Mouse (Mus musculus) embryonic facial prominence, embryonic 14.5 days (tissue): ENCODE results near the gene Fcho1. TPM values are rescaled to one million over a fixed set of nuclear protein-coding genes. Genes with fewer than 3 reads are reported as not detected.
"Not testable (repeated sequence)": the region's sequence is repeated elsewhere in the genome, so short reads cannot be mapped to it uniquely, and the experiment has no call there.

Source experiments
- ATAC-seq: fragments of 200-750 bp; cut with Nextera tagmentation; 2 replicates; pipeline ENCODE4 v1.8.0; 2017; ENCODE audit warnings: low read depth, moderate number of reproducible peaks, moderate TSS enrichment
- DNase-seq: peaks from one replicate; pipeline ENCODE4 v3.0.0-alpha.2; 2015; ENCODE audit warnings: low spot score
- H3K27ac ChIP-seq: fragments of 300-500 bp; sonication (generic); replicated peaks from 2 replicates; pipeline ENCODE4 v1.5.1; 2014; ENCODE audit warnings: low read depth, mild to moderate bottlenecking, low read length, moderate library complexity
- H3K27me3 ChIP-seq: fragments of 300-500 bp; sonication (generic); replicated peaks from 2 replicates; pipeline ENCODE4 v1.6.1; 2014; ENCODE audit warnings: low read length; ENCODE audit not compliant: control insufficient read depth, insufficient read depth
- H3K36me3 ChIP-seq: fragments of 300-500 bp; sonication (generic); 2 replicates; pipeline ENCODE4 v1.6.1; 2014; ENCODE audit warnings: low read length, mixed read lengths; ENCODE audit not compliant: control insufficient read depth, insufficient read depth
- H3K4me1 ChIP-seq: fragments of 300-500 bp; sonication (generic); 2 replicates; pipeline ENCODE4 v1.6.1; 2014; ENCODE audit warnings: antibody characterized with exemption, low read length; ENCODE audit not compliant: control insufficient read depth, insufficient read depth
- H3K4me2 ChIP-seq: fragments of 300-500 bp; sonication (generic); 2 replicates; pipeline ENCODE4 v1.6.1; 2014; ENCODE audit warnings: low read depth, mild to moderate bottlenecking, low read length, moderate library complexity, mixed read lengths
- H3K4me3 ChIP-seq: fragments of 300-500 bp; sonication (generic); 2 replicates; pipeline ENCODE4 v1.5.1; 2014; ENCODE audit warnings: low read depth, mild to moderate bottlenecking, low read length
- H3K9ac ChIP-seq: fragments of 300-500 bp; sonication (generic); 2 replicates; pipeline ENCODE4 v1.6.1; 2014; ENCODE audit warnings: low read depth, mild to moderate bottlenecking, low read length, moderate library complexity, mixed read lengths
- H3K9me3 ChIP-seq: fragments of 300-500 bp; sonication (generic); 2 replicates; pipeline ENCODE4 v1.6.1; 2016; ENCODE audit warnings: low read length; ENCODE audit not compliant: control insufficient read depth
- whole genome bisulfite sequencing: fragments of 180-500 bp; shearing (Covaris S2); extraction: QIAGEN DNeasy Blood & Tissue Kit; methylation state at CpG from one replicate; pipeline ENCODE4 v1.1.7; 2014; 5-methylcytosine and 5-hydroxymethylcytosine counted together
- polyA plus RNA-seq: library from polyadenylated mRNA; unstranded; fragments of >200 nt; fragmentation: Nextera tagmentation; extraction: Ambion mirVana; gene quantifications from 2 replicates; pipeline ENCODE4 v1.2.1, GENCODE M21; 2014

Gene Fcho1
- polyA plus RNA-seq, 1 experiment from 2014 or later = 2.7 TPM

DNA sequence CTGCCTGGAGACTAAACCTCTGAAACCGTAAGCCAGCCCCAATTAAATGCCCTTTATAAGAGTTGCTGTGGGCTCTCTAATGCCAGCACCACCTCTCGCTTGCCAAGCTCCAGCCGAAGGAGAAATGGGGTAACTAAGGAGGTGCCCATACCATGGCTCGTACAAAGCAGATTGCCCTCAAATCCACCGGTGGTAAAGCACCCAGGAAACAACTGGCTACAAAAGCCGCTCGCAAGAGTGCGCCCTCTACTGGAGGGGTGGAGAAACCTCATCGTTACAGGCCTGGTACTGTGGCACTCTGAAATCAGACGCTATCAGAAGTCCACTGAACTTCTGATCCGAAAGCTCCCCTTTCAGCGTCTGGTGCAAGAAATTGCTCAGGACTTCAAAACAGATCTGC, 30.1 kb downstream of the Fcho1 start:
- H3K36me3 ChIP-seq, DNase-seq, H3K4me3 ChIP-seq, ATAC-seq, H3K27ac ChIP-seq, H3K9ac ChIP-seq, H3K4me1 ChIP-seq, H3K4me2 ChIP-seq, H3K9me3 ChIP-seq: not testable (repeated sequence)
- 66% methylated on average over 12 of the region's 12 CpGs for WGBS
- peaks cover 80% of the 10 kb centered on the region for H3K27me3 ChIP-seq

DNA sequence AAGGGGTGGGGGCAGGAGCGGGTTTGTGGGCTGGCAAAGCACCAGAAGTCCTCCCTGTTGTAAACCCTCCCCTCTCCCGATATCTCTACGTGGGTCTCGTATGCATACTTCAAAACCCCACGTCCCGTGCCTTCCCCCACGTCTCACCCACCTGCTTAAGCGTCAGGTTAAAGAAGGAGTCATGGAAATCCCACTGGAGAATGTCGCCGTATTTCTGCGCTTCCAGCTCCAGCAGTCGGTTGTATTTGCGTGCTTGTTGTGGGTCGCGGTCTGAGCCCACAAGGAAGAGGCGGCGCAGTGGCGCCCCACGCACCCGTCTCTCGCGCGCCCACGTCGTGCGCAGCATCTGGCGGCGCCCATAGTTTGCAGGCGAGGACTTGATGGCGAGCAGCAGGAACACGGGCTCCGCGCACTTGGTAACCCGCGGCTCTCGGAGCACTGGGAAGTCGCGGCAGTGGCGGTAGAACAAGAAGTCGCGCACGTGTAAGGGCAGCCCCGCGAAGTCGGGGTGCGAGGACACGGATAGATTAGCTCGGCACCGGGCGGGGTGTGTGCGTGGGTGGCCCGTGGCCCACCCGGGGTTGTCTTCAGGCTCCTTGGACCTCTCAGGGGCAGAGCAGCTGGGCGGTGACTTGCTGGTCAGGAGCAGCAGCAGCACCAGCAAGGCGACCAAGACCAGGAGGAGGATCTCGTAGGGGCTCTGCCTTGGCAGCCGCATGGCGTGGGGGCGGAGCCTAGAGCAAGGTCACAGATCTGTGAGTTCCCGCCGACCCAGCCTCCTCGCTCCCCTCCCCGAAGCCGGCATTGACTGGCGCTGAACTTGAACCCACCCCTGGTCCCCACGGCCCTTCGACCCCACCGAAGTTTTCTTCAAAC, 32.1 kb downstream of the Fcho1 start:
- Histone ChIP-seq H3K4me3 (peak overlapping the region; percentile 14), H3K36me3 (no peaks in the 10 kb centered on the region), H3K9ac (no peak overlapping the region), H3K27ac (no peak overlapping the region), H3K27me3 (peaks cover 82% of the 10 kb centered on the region), H3K4me2 (peak overlapping the region; percentile 32; the same call in 1 of the 2 replicates), H3K9me3 (no peaks in the 10 kb centered on the region), H3K4me1 (no peaks in the 10 kb centered on the region)
- 10% methylated on average over 57 of the region's 68 CpGs for WGBS
- no peak for DNase-seq
- no peak for ATAC-seq

DNA sequence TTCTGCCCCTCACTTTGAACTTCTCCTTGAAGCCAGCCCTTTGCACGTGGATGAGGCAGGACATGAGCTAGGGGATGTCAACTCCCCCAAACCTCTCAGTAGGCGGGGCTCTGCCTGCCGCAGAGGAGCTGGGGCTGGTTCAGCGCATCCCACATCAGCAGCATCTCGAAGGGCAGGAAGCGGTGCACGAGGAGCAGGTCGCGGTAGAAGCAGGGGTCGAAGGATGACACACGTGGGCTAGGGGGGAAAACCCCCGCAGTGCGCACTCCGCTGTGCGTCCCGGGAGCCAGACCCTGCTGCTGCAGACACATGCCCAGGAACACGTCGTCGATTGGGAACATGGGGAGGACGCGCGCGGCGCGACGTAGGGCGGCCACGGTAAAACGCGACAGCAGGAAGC, 33.0 kb downstream of the Fcho1 start:
- no peak overlapping the region for H3K4me2 ChIP-seq
- ATAC-seq = no peak
- H3K9ac ChIP-seq = no peak overlapping the region
- no peak overlapping the region for H3K27ac ChIP-seq
- peaks cover 91% of the 10 kb centered on the region for H3K27me3 ChIP-seq
- no peak for DNase-seq
- H3K4me1 ChIP-seq = no peaks in the 10 kb centered on the region
- H3K4me3 ChIP-seq = no peak overlapping the region
- H3K9me3 ChIP-seq = no peaks in the 10 kb centered on the region
- no peaks in the 10 kb centered on the region for H3K36me3 ChIP-seq
- WGBS = 6% methylated on average over 30 of the region's 30 CpGs

DNA sequence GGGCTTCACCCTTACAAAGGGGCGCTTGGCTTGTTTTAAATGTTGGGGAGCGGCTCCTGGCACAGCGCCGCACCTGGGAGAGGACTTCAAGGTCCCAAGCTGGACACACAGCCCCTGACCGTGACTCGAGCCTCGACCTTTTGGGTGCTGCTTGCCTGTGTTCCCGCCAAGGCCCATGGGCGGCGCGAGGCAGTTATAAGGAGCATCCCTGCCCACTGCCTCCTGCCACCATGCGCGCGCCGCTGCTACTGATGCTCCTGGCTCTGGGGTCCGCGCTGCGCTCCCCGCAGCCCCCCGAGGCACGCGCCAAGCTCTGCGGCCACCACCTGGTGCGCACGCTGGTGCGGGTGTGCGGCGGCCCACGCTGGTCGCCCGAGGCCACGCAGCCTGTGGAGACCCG, 36.5 kb downstream of the Fcho1 start, which contains the start of gene Insl3:
Gene Insl3 (plus strand): TSS at position 187 of the 400 bp plus-strand sequence.
- DNase-seq (no peak), ATAC-seq (no peak)
- WGBS = 4% methylated on average over 20 of the region's 33 CpGs
- no peak within 1 kb of the TSS for H3K27ac ChIP-seq
- no peaks in the 10 kb centered on the region for H3K36me3 ChIP-seq
- no peaks in the 10 kb centered on the region for H3K9me3 ChIP-seq
- no peak within 1 kb of the TSS for H3K4me2 ChIP-seq
- H3K4me1 ChIP-seq = peaks cover 8% of the 10 kb centered on the region
- peaks cover 100% of the 10 kb centered on the region for H3K27me3 ChIP-seq
- H3K4me3 ChIP-seq = no peak within 1 kb of the TSS
- no peak within 1 kb of the TSS for H3K9ac ChIP-seq

DNA sequence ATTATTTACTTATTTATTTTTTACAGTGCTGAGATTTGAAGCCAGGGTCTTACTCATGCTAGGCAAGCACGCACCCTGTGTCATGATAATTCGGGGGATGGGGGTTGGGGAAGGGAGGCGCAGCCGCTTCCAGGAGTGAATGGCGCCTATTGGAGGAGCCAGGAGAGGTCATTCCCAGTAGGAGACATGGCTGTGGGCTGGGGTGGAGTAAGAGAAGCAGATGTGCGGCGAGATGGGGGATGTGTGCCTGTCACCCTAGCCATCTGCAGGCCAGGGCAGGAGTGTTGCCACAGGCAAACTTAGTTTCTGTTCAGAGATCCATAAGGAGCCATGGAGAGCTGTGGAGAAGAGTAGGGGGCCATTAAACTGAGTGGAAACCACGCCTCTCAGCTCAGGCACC, 37.9 kb downstream of the Fcho1 start:
- Histone ChIP-seq H3K9me3 (no peaks in the 10 kb centered on the region), H3K9ac (no peak overlapping the region), H3K27me3 (peaks cover 100% of the 10 kb centered on the region), H3K4me1 (peaks cover 8% of the 10 kb centered on the region), H3K27ac (no peak overlapping the region), H3K4me3 (no peak overlapping the region), H3K4me2 (no peak overlapping the region), H3K36me3 (no peaks in the 10 kb centered on the region)
- DNase-seq = no peak
- WGBS = 4% methylated on average over 8 of the region's 8 CpGs
- ATAC-seq = no peak

DNA sequence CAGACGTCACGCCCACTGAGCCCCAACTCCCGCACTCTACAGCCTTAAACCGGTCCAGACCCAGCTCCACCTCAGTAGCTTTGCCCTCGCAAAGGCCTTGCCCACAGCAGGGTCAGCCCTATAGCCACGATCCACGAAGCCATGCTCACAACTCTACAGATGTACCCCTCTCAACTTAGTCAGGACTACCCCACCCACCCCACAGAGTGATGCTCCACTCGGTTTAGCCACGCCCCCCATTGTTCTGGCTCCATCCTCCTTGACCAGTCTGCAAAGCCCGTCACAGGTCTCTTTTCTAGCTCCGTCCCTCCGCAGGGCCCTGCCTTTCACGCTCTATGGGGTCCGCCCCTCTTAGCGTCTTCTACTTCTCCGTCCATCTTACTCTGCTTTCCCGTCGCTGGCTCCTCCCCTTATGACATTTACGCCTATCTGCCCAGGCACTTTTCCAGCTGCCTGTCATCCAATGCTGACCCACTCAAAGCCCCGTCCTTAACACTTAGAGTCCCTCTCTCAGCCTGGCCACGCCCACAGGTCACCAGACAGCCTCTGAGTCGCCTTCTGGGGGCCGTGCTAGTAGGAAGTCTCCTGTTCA, 39.3 kb downstream of the Fcho1 start:
- WGBS = 1% methylated on average over 20 of the region's 23 CpGs
- H3K9ac ChIP-seq = no peak overlapping the region
- H3K27me3 ChIP-seq = peaks cover 100% of the 10 kb centered on the region
- H3K4me1 ChIP-seq = peaks cover 8% of the 10 kb centered on the region
- ATAC-seq (peak; percentile 30; the same call in 1 of the 2 replicates), DNase-seq (peak; percentile 32)
- H3K9me3 ChIP-seq = no peaks in the 10 kb centered on the region
- peak overlapping the region; percentile 26 for H3K4me3 ChIP-seq
- H3K4me2 ChIP-seq = peak overlapping the region; percentile 48
- no peaks in the 10 kb centered on the region for H3K36me3 ChIP-seq
- H3K27ac ChIP-seq = no peak overlapping the region

DNA sequence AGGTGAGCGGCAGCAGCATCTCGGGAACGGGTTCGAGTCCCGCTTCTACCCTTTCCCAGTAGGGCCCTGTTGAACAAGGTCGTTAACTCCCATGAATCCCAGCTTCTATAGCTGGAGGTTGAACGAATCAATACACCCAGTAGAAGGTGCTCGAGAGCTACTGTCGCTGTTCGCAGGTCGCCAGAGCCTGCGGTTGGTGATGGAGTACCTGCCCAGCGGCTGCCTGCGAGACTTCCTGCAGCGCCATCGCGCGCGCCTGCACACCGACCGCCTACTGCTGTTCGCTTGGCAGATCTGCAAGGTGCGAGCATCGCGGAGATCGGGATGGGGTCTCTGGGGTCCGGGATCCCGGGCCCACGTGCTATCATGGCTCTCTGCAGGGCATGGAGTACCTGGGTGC, 39.9 kb downstream of the Fcho1 start:
- 6% methylated on average over 26 of the region's 29 CpGs for whole genome bisulfite sequencing
- Histone ChIP-seq H3K27me3 (peaks cover 100% of the 10 kb centered on the region), H3K4me2 (peak overlapping the region; percentile 48), H3K9ac (no peak overlapping the region), H3K4me1 (peaks cover 8% of the 10 kb centered on the region), H3K9me3 (no peaks in the 10 kb centered on the region), H3K27ac (no peak overlapping the region), H3K4me3 (peak overlapping the region; percentile 26), H3K36me3 (no peaks in the 10 kb centered on the region)
- ATAC-seq (no peak), DNase-seq (no peak)

DNA sequence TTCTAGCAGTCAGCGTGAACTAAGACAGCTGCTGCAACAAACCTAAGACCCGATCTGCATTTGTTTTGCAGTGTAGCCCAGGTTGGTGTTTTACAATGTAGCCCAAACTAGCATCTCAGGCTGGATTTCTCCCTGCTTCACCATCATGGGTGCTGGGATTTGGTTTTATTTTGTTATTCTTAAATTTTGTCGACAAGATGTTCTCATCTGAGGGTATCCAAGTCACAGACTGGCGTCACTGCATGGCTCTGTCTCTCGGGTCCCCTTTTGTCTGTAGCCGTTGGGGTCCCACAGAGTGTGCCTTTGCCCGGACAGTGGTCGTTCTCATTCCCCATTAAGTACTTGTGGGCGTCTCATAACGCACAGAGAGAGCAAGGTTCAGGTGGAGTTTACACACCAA, 40.8 kb downstream of the Fcho1 start:
- Histone ChIP-seq H3K36me3 (no peaks in the 10 kb centered on the region), H3K4me2 (no peak overlapping the region), H3K9ac (no peak overlapping the region), H3K4me1 (peaks cover 8% of the 10 kb centered on the region), H3K27ac (no peak overlapping the region), H3K4me3 (no peak overlapping the region), H3K27me3 (peaks cover 100% of the 10 kb centered on the region), H3K9me3 (no peaks in the 10 kb centered on the region)
- DNase-seq (no peak), ATAC-seq (no peak)
- 22% methylated on average over 10 of the region's 10 CpGs for WGBS
